Mouse (Mus musculus): ENCODE data around the gene Tmem170b. TPM values are rescaled to one million over a fixed set of nuclear protein-coding genes. Genes with fewer than 3 reads are reported as not detected.

Gene Tmem170b
- polyA plus RNA-seq, 1 experiment from 2014 or later = 22.2 TPM

DNA sequence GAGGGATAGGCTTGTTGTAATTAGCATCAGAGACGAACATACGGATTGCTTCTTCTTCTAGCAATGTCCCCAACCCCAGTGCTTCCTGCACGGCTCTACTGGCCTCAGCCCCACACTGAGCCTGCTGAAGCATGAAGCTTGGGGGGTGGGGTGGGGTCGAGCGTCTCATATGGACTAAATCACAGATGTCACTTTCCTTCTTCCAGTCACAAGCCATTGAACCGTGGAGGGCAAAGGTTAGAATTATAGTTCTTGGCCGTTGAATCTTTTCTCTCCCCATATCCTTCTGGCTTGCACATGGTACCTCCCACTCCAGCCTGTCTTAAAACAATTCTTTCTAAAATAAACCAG is 71.1 kb downstream of the Tmem170b start:
- Histone ChIP-seq H3K36me3 (ENCODE audit: control insufficient read depth, insufficient read depth, low read length) (no peaks in the 10 kb centered on the region), H3K9ac (ENCODE audit: low read length) (no peak overlapping the region), H3K4me1 (ENCODE audit: control insufficient read depth in 2 of 2, insufficient read depth in 2 of 2, low read length in 2 of 2) (peaks cover 3 to 17% of the 10 kb centered on the region in 2 experiments), H3K4me3 (ENCODE audit: control insufficient read depth in 1 of 2, insufficient read depth in 1 of 2, low read depth in 1 of 2, low read length in 2 of 2) (no peak overlapping the region), H3K27ac (replicated peaks in 1 of 2; ENCODE audit: control insufficient read depth in 1 of 2, insufficient read depth in 1 of 2, low read depth in 2 of 2, low read length in 2 of 2) (no peak overlapping the region), H3K4me2 (ENCODE audit: low read length) (no peak overlapping the region), H3K27me3 (ENCODE audit: control insufficient read depth, insufficient read depth, low read length) (no peaks in the 10 kb centered on the region), H3K9me3 (ENCODE audit: control insufficient read depth, low read length) (no peaks in the 10 kb centered on the region)
- 76% methylated on average over 7 of the region's 7 CpGs for WGBS
- ATAC-seq (ENCODE audit: insufficient number of reproducible peaks, insufficient read depth, low FRiP score, low read depth) = no peak

DNA sequence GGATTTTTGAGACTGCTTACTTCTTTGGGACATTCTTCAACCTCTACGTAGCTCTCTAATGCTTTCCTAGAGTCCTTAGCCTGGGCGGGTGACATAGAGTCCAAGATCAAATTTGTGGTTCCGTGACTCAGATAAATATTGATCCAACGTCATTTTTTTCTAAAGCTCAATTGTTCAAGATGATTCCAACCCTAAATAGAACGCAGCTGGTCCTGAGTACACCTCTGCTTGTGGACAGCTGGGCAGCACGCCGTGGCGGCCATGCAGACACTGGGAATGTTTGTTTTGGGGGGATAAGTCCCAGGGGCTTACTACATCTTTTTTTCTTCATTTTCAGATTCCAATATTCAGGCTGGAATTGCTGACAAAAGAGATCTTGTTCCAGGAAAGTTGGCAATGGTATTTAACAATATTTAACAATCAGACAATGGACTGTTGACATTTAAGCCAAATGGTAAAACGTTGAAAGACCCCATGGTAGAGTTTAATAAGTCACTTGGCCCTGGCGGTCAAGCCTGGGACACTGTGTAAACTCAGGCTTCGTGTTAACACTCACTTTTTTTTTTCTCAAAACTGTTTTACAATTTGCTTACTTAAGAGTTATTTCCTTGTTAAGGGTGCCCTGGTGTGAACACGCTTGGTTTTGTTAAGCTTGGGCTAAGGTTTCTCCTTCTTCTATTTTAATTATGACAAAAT is 75.3 kb downstream of the Tmem170b start:
- WGBS = 81% methylated on average over 12 of the region's 12 CpGs
- Histone ChIP-seq H3K36me3 (ENCODE audit: control insufficient read depth, insufficient read depth, low read length) (no peaks in the 10 kb centered on the region), H3K27me3 (ENCODE audit: control insufficient read depth, insufficient read depth, low read length) (no peaks in the 10 kb centered on the region), H3K4me1 (ENCODE audit: control insufficient read depth in 2 of 2, insufficient read depth in 2 of 2, low read length in 2 of 2) (peaks cover 3 to 5% of the 10 kb centered on the region in 2 experiments; a peak in 3 of 4 replicates), H3K27ac (replicated peaks in 1 of 2; ENCODE audit: control insufficient read depth in 1 of 2, insufficient read depth in 1 of 2, low read depth in 2 of 2, low read length in 2 of 2) (no peak overlapping the region), H3K4me2 (ENCODE audit: low read length) (no peak overlapping the region), H3K9ac (ENCODE audit: low read length) (no peak overlapping the region), H3K4me3 (ENCODE audit: control insufficient read depth in 1 of 2, insufficient read depth in 1 of 2, low read depth in 1 of 2, low read length in 2 of 2) (no peak overlapping the region), H3K9me3 (ENCODE audit: control insufficient read depth, low read length) (no peaks in the 10 kb centered on the region)
- no peak for ATAC-seq (ENCODE audit: insufficient number of reproducible peaks, insufficient read depth, low FRiP score, low read depth)

DNA sequence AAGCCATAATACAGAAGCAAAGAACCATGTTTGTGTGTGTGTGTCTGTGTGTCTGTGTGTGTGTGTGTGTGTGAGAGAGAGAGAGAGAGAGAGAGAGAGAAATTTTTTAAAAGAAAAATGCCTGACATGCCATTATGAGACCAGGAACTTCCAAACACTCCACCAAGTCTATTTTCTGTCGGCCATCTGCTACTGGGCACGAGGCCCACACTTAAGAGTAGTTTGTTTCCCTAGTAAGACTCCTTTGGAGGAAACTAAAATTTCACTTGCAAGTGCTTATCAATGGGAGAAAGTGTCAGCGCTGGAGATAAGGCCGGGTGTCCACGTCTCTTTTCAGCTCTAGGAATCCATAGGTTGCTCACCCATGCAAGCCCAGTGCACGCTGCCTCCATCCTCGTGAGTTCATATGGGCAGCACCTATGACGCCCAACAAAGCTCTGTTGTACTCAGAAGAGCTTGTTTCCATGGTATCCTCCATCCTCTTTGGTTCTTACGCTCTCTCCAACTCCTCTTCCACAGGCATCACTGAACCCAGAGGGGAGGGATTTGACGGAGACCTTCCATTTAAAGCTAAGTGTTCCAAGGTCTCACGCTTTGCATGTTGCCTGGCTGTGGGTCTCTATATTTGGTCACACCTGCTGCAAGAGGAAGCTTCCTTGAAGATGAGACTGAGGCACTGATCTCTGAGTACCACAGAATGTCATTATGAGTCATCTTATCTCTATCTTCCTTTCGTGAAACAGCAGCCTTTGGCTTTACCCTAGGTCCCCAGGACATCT is 76.8 kb downstream of the Tmem170b start:
- Histone ChIP-seq H3K4me1 (ENCODE audit: control insufficient read depth in 2 of 2, insufficient read depth in 2 of 2, low read length in 2 of 2) (peaks cover 3 to 5% of the 10 kb centered on the region in 2 experiments; a peak in 3 of 4 replicates), H3K36me3 (ENCODE audit: control insufficient read depth, insufficient read depth, low read length) (no peaks in the 10 kb centered on the region), H3K27ac (replicated peaks in 1 of 2; ENCODE audit: control insufficient read depth in 1 of 2, insufficient read depth in 1 of 2, low read depth in 2 of 2, low read length in 2 of 2) (no peak overlapping the region), H3K4me3 (ENCODE audit: control insufficient read depth in 1 of 2, insufficient read depth in 1 of 2, low read depth in 1 of 2, low read length in 2 of 2) (no peak overlapping the region), H3K27me3 (ENCODE audit: control insufficient read depth, insufficient read depth, low read length) (no peaks in the 10 kb centered on the region), H3K9me3 (ENCODE audit: control insufficient read depth, low read length) (no peaks in the 10 kb centered on the region), H3K9ac (ENCODE audit: low read length) (no peak overlapping the region), H3K4me2 (ENCODE audit: low read length) (no peak overlapping the region)
- 63% methylated on average over 12 of the region's 12 CpGs for WGBS
- ATAC-seq (ENCODE audit: insufficient number of reproducible peaks, insufficient read depth, low FRiP score, low read depth) = no peak

DNA sequence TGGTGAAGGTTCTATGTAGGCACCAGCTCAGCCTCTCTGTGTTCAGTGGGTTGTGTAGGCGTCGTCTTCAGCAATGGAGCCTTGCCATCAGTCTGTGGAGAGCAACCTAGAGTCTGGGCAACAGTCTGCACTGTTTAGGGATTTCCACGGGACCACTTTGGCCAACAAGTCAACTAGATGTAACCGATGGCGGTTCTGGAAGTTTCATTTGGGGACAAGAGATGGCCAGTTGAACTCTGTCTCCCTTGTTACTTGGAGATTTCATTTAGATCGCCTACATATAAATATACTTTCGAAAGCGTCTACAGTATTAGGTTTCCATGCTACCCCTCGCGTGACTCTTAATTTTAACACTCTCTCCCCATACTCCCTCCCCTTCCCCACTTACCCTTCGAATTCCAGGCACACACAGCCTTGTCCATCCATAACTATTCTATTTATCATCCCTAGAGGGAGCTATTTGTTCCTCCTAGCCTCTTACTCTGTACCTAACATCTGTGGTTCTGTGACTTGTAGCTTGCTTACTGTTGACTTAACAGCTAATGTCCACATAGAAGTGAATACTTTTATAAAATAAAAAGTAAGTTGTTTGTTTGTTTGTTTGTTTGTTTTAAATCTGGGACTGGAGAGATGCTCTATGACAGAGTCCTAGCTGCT is 77.8 kb downstream of the Tmem170b start:
- ATAC-seq (ENCODE audit: insufficient number of reproducible peaks, insufficient read depth, low FRiP score, low read depth) = no peak
- peaks cover 3 to 5% of the 10 kb centered on the region in 2 experiments; a peak in 3 of 4 replicates for H3K4me1 ChIP-seq (ENCODE audit: control insufficient read depth in 2 of 2, insufficient read depth in 2 of 2, low read length in 2 of 2)
- H3K36me3 ChIP-seq (ENCODE audit: control insufficient read depth, insufficient read depth, low read length) = no peaks in the 10 kb centered on the region
- H3K9ac ChIP-seq (ENCODE audit: low read length) = no peak overlapping the region
- WGBS = 82% methylated on average over 11 of the region's 11 CpGs
- H3K4me2 ChIP-seq (ENCODE audit: low read length) = no peak overlapping the region
- H3K9me3 ChIP-seq (ENCODE audit: control insufficient read depth, low read length) = no peaks in the 10 kb centered on the region
- H3K27ac ChIP-seq (replicated peaks in 1 of 2; ENCODE audit: control insufficient read depth in 1 of 2, insufficient read depth in 1 of 2, low read depth in 2 of 2, low read length in 2 of 2) = no peak overlapping the region
- no peak overlapping the region for H3K4me3 ChIP-seq (ENCODE audit: control insufficient read depth in 1 of 2, insufficient read depth in 1 of 2, low read depth in 1 of 2, low read length in 2 of 2)
- no peaks in the 10 kb centered on the region for H3K27me3 ChIP-seq (ENCODE audit: control insufficient read depth, insufficient read depth, low read length)

DNA sequence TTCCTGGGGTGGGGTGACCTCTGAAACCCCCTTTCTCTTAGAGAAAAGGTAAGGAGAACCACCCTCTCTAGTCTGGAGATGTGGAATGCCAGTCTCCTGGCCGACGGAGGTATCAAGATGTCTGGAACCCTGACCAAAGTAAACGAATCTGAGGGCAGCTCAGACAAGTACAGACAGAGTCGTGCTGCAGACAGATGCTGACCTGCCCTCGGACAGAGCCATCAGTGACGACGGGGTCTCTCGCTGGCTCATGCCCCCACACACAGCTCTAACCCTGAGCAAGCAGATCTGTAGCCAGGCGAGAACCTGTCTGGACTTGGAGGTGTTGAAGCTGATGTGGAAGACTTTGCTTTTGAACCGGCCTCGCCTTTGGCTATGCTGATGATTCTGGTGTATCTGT is 79.8 kb downstream of the Tmem170b start:
- ATAC-seq (ENCODE audit: insufficient number of reproducible peaks, insufficient read depth, low FRiP score, low read depth) = no peak
- H3K36me3 ChIP-seq (ENCODE audit: control insufficient read depth, insufficient read depth, low read length) = no peaks in the 10 kb centered on the region
- no peak overlapping the region for H3K4me3 ChIP-seq (ENCODE audit: control insufficient read depth in 1 of 2, insufficient read depth in 1 of 2, low read depth in 1 of 2, low read length in 2 of 2)
- H3K27ac ChIP-seq (replicated peaks in 1 of 2; ENCODE audit: control insufficient read depth in 1 of 2, insufficient read depth in 1 of 2, low read depth in 2 of 2, low read length in 2 of 2) = no peak overlapping the region
- H3K27me3 ChIP-seq (ENCODE audit: control insufficient read depth, insufficient read depth, low read length) = no peaks in the 10 kb centered on the region
- H3K9ac ChIP-seq (ENCODE audit: low read length) = no peak overlapping the region
- H3K4me2 ChIP-seq (ENCODE audit: low read length) = no peak overlapping the region
- 55% methylated on average over 11 of the region's 11 CpGs for WGBS
- H3K9me3 ChIP-seq (ENCODE audit: control insufficient read depth, low read length) = no peaks in the 10 kb centered on the region
- peaks cover 5 to 7% of the 10 kb centered on the region in 2 experiments; a peak in 3 of 4 replicates for H3K4me1 ChIP-seq (ENCODE audit: control insufficient read depth in 2 of 2, insufficient read depth in 2 of 2, low read length in 2 of 2)

DNA sequence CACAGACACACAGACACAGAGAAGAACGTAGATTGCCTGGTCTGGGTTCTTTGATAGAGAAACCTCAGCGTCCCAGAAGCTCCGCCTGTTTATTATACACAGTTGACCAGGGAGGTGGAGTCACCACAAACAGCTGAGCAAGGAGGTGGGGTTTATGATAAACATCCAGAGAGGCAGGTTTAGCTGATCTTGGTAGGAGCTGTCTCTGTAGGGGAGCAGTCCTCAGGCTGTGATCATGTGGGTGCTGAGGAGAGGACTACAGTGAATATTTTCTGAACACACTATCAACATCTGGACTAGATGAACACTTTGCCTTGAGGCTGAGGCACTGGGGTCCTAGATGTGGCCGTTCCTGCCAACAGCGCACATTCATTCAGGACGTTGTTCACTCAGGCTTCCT is 83.3 kb downstream of the Tmem170b start:
- Histone ChIP-seq H3K9me3 (ENCODE audit: control insufficient read depth, low read length) (no peaks in the 10 kb centered on the region), H3K27ac (replicated peaks in 1 of 2; ENCODE audit: control insufficient read depth in 1 of 2, insufficient read depth in 1 of 2, low read depth in 2 of 2, low read length in 2 of 2) (no peak overlapping the region; a peak in 1 of 4 replicates), H3K36me3 (ENCODE audit: control insufficient read depth, insufficient read depth, low read length) (no peaks in the 10 kb centered on the region), H3K9ac (ENCODE audit: low read length) (no peak overlapping the region), H3K4me2 (ENCODE audit: low read length) (no peak overlapping the region), H3K27me3 (ENCODE audit: control insufficient read depth, insufficient read depth, low read length) (no peaks in the 10 kb centered on the region), H3K4me1 (ENCODE audit: control insufficient read depth in 2 of 2, insufficient read depth in 2 of 2, low read length in 2 of 2) (peaks cover 0 to 4% of the 10 kb centered on the region in 2 experiments; a peak in 2 of 4 replicates), H3K4me3 (ENCODE audit: control insufficient read depth in 1 of 2, insufficient read depth in 1 of 2, low read depth in 1 of 2, low read length in 2 of 2) (no peak overlapping the region)
- WGBS = 74% methylated on average over 6 of the region's 6 CpGs
- ATAC-seq (ENCODE audit: insufficient number of reproducible peaks, insufficient read depth, low FRiP score, low read depth) = no peak

DNA sequence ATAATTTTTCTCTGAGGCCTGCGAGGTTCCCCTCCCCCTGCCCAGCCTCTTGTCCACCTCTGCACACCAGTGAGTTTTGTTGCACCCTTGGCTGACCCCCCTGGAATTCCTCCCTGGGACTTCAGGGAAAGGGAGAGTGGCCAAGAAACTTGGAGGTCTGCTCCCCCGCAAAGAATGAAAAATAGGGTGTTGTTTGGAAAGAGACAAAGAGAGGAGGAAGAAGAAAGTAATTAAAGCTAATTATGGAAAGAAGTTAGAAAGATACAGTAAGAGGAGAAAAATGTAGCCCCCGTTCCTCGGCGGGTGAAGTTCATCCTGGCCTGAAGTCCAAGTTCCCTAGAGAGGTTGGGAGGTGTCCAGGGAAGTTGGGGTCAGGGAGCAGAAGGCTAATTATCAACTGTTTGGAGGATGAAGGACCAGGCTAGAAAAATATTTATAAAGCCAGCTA is 83.9 kb downstream of the Tmem170b start:
- H3K4me2 ChIP-seq (ENCODE audit: low read length) = no peak overlapping the region
- no peak for ATAC-seq (ENCODE audit: insufficient number of reproducible peaks, insufficient read depth, low FRiP score, low read depth)
- H3K4me1 ChIP-seq (ENCODE audit: control insufficient read depth in 2 of 2, insufficient read depth in 2 of 2, low read length in 2 of 2) = peaks cover 3 to 6% of the 10 kb centered on the region in 2 experiments
- no peaks in the 10 kb centered on the region for H3K9me3 ChIP-seq (ENCODE audit: control insufficient read depth, low read length)
- no peaks in the 10 kb centered on the region for H3K36me3 ChIP-seq (ENCODE audit: control insufficient read depth, insufficient read depth, low read length)
- H3K27me3 ChIP-seq (ENCODE audit: control insufficient read depth, insufficient read depth, low read length) = no peaks in the 10 kb centered on the region
- H3K4me3 ChIP-seq (ENCODE audit: control insufficient read depth in 1 of 2, insufficient read depth in 1 of 2, low read depth in 1 of 2, low read length in 2 of 2) = no peak overlapping the region
- WGBS = 58% methylated on average over 5 of the region's 5 CpGs
- no peak overlapping the region for H3K27ac ChIP-seq (replicated peaks in 1 of 2; ENCODE audit: control insufficient read depth in 1 of 2, insufficient read depth in 1 of 2, low read depth in 2 of 2, low read length in 2 of 2)
- no peak overlapping the region for H3K9ac ChIP-seq (ENCODE audit: low read length)

Data from heart, embryonic 14.5 days (tissue).